Mouse (Mus musculus): Measurements from ENCODE around the gene Galnt2.

- TF ChIP-seq CTCF (IDR thresholded peaks at IDR 0.05; ENCODE audit: borderline replicate concordance, control insufficient read depth, extremely low read depth, insufficient read depth, low read length, poor library complexity) (no peak), POLR2A (IDR thresholded peaks at IDR 0.05; ENCODE audit: control insufficient read depth, extremely low read depth, insufficient read depth, low read length, poor library complexity) (no peak)
These were observed 100.5 kb downstream of the Galnt2 start for GRCm38 (mm10) chr8:124331706-124332105.
